9 mouse cellular contexts compared by ENCODE assay signal in the genomic region with DNA sequence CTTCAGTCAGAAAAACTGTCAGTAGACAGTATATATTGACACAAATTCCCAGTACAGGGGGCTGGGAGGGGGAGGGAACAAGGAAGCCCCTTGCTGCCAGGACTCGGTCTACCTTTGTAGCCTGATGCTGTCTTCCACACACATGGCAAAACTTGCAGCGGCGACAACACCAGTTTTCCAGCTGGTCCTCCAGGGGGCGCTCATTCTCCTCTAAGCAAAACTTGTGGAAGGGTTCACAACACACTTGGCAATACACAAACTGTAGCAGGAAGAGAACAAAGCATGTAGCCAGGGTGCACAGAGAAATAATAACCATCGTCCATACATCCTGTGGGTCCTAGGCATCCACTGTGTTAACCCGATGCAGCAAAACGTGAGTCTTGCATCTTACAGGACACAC. TPM values are rescaled to one million over a fixed set of nuclear protein-coding genes. Genes with fewer than 3 reads are reported as not detected.
DNase-seq lines count a peak whose midpoint lies in the region; ATAC-seq and TF ChIP-seq lines count a peak whose summit lies in the region.
"Had no signal": no experiment of that assay in that cellular context is flagged by ENCODE, and none has a peak within 500 bp of the region (broad histone marks: within the 10 kb centered on the region; RNA-seq: fewer than 3 reads in every experiment).

No protein-coding gene starts in this region.

- peak; percentile 84 for DNase-seq in 416B (ENCODE audit: low read depth)
- peak; percentile 62 for DNase-seq in c-Kit-positive CD71-positive TER-119-positive erythroid progenitor cells, embryonic 14.5 days (ENCODE audit: low spot score)
- DNase-seq in frontal cortex, postnatal 36 days (ENCODE audit: low spot score in 2 of 2), result peak; percentile 72 to 75
- DNase-seq in layer of hippocampus, adult 11-12 months (ENCODE audit: low spot score), result peak; percentile 65
- DNase-seq in lung, postnatal 0 days (ENCODE audit: low spot score), result peak; percentile 87
- DNase-seq in skeletal muscle tissue, adult 2 months (ENCODE audit: low read depth, low spot score), result peak; percentile 72

- no peak overlapping the region for H3K27ac ChIP-seq in ES-Bruce4 (ENCODE audit: insufficient read depth, low read length)
- H3K27ac ChIP-seq in lung, postnatal 0 days (ENCODE audit: low read length), result no peak overlapping the region
- H3K27ac ChIP-seq: limb, embryonic 12.5 days had no signal

- H3K9ac ChIP-seq in ES-Bruce4 (ENCODE audit: low read depth, poor library complexity, severe bottlenecking), result no peak overlapping the region
- H3K9ac ChIP-seq in lung, postnatal 0 days (replicated peaks; ENCODE audit: low read depth), result no peak overlapping the region
- H3K9ac ChIP-seq: limb, embryonic 12.5 days had no signal

- no peak overlapping the region for H3K4me3 ChIP-seq in ES-Bruce4 (ENCODE audit: low read depth, low read length)
- no peak overlapping the region for H3K4me3 ChIP-seq in lung, postnatal 0 days (ENCODE audit: low read depth, low read length)
- H3K4me3 ChIP-seq: limb, embryonic 12.5 days had no signal

- H3K4me2 ChIP-seq in lung, postnatal 0 days (replicated peaks; ENCODE audit: low read depth, low read length), result no peak overlapping the region
- H3K4me2 ChIP-seq: limb, embryonic 12.5 days had no signal

- H3K36me3 ChIP-seq in ES-Bruce4 (ENCODE audit: control insufficient read depth, insufficient read depth, low read length, poor library complexity, severe bottlenecking), result peaks cover 39% of the 10 kb centered on the region
- H3K36me3 ChIP-seq in lung, postnatal 0 days (ENCODE audit: insufficient read depth, low read length), result peaks cover 45% of the 10 kb centered on the region

- peak; percentile 76 for TF ChIP-seq CTCF in ES-Bruce4 (IDR thresholded peaks at IDR 0.05; ENCODE audit: low read depth, low read length)
- TF ChIP-seq CTCF in lung, postnatal 0 days (IDR thresholded peaks at IDR 0.05), result peak; percentile 84

- TF ChIP-seq POLR2A in ES-Bruce4 (IDR thresholded peaks at IDR 0.05; ENCODE audit: insufficient read depth, low read length), result no peak

- TF ChIP-seq EP300 in ES-Bruce4 (IDR thresholded peaks at IDR 0.05; ENCODE audit: insufficient read depth, low read depth, low read length), result no peak
- no peak for TF ChIP-seq EP300 in lung, postnatal 0 days (IDR thresholded peaks at IDR 0.05)

- H3K9me3 ChIP-seq in ES-Bruce4 (replicated peaks; ENCODE audit: control insufficient read depth, insufficient read depth, low read length, poor library complexity, severe bottlenecking), result no peaks in the 10 kb centered on the region
- no peaks in the 10 kb centered on the region for H3K9me3 ChIP-seq in lung, postnatal 0 days (ENCODE audit: low read length)
- H3K9me3 ChIP-seq: limb, embryonic 12.5 days had no signal

- 42% methylated on average over 7 of the region's 7 CpGs for WGBS in lung, postnatal 0 days

- ATAC-seq in lung, postnatal 0 days, result peak; percentile 40; the same call in 1 of the 2 replicates
- ATAC-seq in inflammation-experienced regulatory T-cells, adult 6 months, result no peak

- H3K4me1 ChIP-seq in ES-Bruce4 (ENCODE audit: control insufficient read depth, insufficient read depth, low read length), result no peaks in the 10 kb centered on the region
- no peaks in the 10 kb centered on the region for H3K4me1 ChIP-seq in lung, postnatal 0 days (ENCODE audit: insufficient read depth, low read depth, low read length)
- H3K4me1 ChIP-seq: limb, embryonic 12.5 days had no signal

- H3K27me3 ChIP-seq in ES-Bruce4 (ENCODE audit: control insufficient read depth, insufficient read depth, low read length, poor library complexity, severe bottlenecking), result no peaks in the 10 kb centered on the region
- no peaks in the 10 kb centered on the region for H3K27me3 ChIP-seq in lung, postnatal 0 days (replicated peaks; ENCODE audit: insufficient read depth, low read length)
- H3K27me3 ChIP-seq: limb, embryonic 12.5 days had no signal

RNA-seq across cellular contexts. Expression of a gene that starts 33.6 kb away (rescaled TPM):
- not detected in 2 replicates for polyA plus RNA-seq in ES-Bruce4 (2011; ENCODE audit: insufficient read depth, insufficient read length, low read depth, missing spikeins)
- polyA plus RNA-seq in lung, postnatal 0 days (2015; fragmentation: Nextera tagmentation; extraction: Ambion mirVana), result 12.9 and 15.1 TPM in 2 replicates
- polyA plus RNA-seq in inflammation-experienced regulatory T-cells, adult 6 months (2017; shearing (Covaris generic)), result not detected
- polyA plus RNA-seq: limb, embryonic 12.5 days had no signal

RNA-seq across cellular contexts. Expression of a gene that starts 37.3 kb away (rescaled TPM):
- 1.5 and 2.0 TPM in 2 replicates for polyA plus RNA-seq in ES-Bruce4 (2011; ENCODE audit: insufficient read depth, insufficient read length, low read depth, missing spikeins)
- 0.91 and 1.0 TPM in 2 replicates for polyA plus RNA-seq in lung, postnatal 0 days (2015; fragmentation: Nextera tagmentation; extraction: Ambion mirVana)
- polyA plus RNA-seq in inflammation-experienced regulatory T-cells, adult 6 months (2017; shearing (Covaris generic)), result under 1 TPM; 0.13 to 0.65 (median 0.46) TPM

RNA-seq across cellular contexts. Expression of a gene that starts 44.7 kb away (rescaled TPM):
- 59.5 and 71.4 TPM in 2 replicates for polyA plus RNA-seq in ES-Bruce4 (2011; ENCODE audit: insufficient read depth, insufficient read length, low read depth, missing spikeins)
- 6.9 and 8.1 TPM in 2 replicates for polyA plus RNA-seq in lung, postnatal 0 days (2015; fragmentation: Nextera tagmentation; extraction: Ambion mirVana)
- 10 to 100 TPM; 17.8 to 38.5 (median 32.9) TPM for polyA plus RNA-seq in inflammation-experienced regulatory T-cells, adult 6 months (2017; shearing (Covaris generic))

Comparison
In these comparisons a context has a peak if more than half of its experiments do, and no peak if none do; other contexts are left out.
1. RNA of a gene that starts 33.6 kb away (polyA plus RNA-seq): 12.9 to 15.1 TPM in lung, postnatal 0 days; not detected in ES-Bruce4 and not detected in inflammation-experienced regulatory T-cells, adult 6 months; every median in the first group is over 10 times any median in the second.
2. Peak in every context shown above with its lines, with median percentiles within 50 percentile points of each other: DNase-seq.